Mouse (Mus musculus) spleen, embryonic (tissue): ENCODE data around the gene Myof.

Experiments used
- CTCF ChIA-PET: fragments of 350-600 bp; sonication (Branson Sonifier 250); formaldehyde crosslinking; loops from one replicate; lab custom pipeline; 2022; lab: Charles Lee

Gene Myof

GRCm38 (mm10) chr19:38004809-38005380 is 38.5 kb downstream of the Myof start:
- CTCF ChIA-PET = no interaction called here

- CTCF ChIA-PET = no interaction called here
These were observed 39.5 kb downstream of the Myof start for GRCm38 (mm10) chr19:38003671-38004521.

- CTCF ChIA-PET = no interaction called here
These were observed 40.6 kb downstream of the Myof start for GRCm38 (mm10) chr19:38002816-38003215.

- CTCF ChIA-PET = no interaction called here
These were observed 42.4 kb downstream of the Myof start for GRCm38 (mm10) chr19:38000990-38001389.

- CTCF ChIA-PET = interaction anchor here (0.5 to 0.6 kb wide), 2 partner anchors 20 kb away, joined by 3 to 11 read pairs; no protein-coding TSS in a partner anchor
These were observed 43.4 kb downstream of the Myof start for GRCm38 (mm10) chr19:37999941-38000340.

GRCm38 (mm10) chr19:37994301-37994700 is 49.1 kb downstream of the Myof start:
- CTCF ChIA-PET = no interaction called here

- CTCF ChIA-PET = no interaction called here
These were observed 51.2 kb downstream of the Myof start for GRCm38 (mm10) chr19:37992184-37992554.

- CTCF ChIA-PET = interaction anchor here (0.7 kb wide), 1 partner anchor 25 kb away, joined by 3 read pairs; no protein-coding TSS in a partner anchor
These were observed 51.8 kb downstream of the Myof start for GRCm38 (mm10) chr19:37991399-37992183.

- CTCF ChIA-PET = no interaction called here
These were observed 53.4 kb downstream of the Myof start for GRCm38 (mm10) chr19:37989971-37990370.

- CTCF ChIA-PET = no interaction called here
These were observed 55.2 kb downstream of the Myof start for GRCm38 (mm10) chr19:37988156-37988555.

GRCm38 (mm10) chr19:37985730-37986129 is 57.6 kb downstream of the Myof start:
- CTCF ChIA-PET = no interaction called here

GRCm38 (mm10) chr19:37975951-37976350 is 67.4 kb downstream of the Myof start:
- CTCF ChIA-PET = no interaction called here

GRCm38 (mm10) chr19:37970571-37970970 is 72.8 kb downstream of the Myof start:
- CTCF ChIA-PET = no interaction called here

- CTCF ChIA-PET = no interaction called here
These were observed 73.4 kb downstream of the Myof start for GRCm38 (mm10) chr19:37970004-37970403.

GRCm38 (mm10) chr19:37965828-37966227 is 77.5 kb downstream of the Myof start:
- CTCF ChIA-PET = no interaction called here

GRCm38 (mm10) chr19:37963421-37963820 is 80.0 kb downstream of the Myof start:
- CTCF ChIA-PET = no interaction called here

GRCm38 (mm10) chr19:37960791-37961190 is 82.6 kb downstream of the Myof start:
- CTCF ChIA-PET = no interaction called here

- CTCF ChIA-PET = interaction anchor here (0.5 kb wide), 1 partner anchor 878 kb away, joined by 5 read pairs; no protein-coding TSS in a partner anchor
These were observed 83.7 kb downstream of the Myof start for GRCm38 (mm10) chr19:37959543-37960215.

GRCm38 (mm10) chr19:37959076-37959475 is 84.3 kb downstream of the Myof start:
- CTCF ChIA-PET = interaction anchor here (0.5 kb wide), 1 partner anchor 879 kb away, joined by 5 read pairs; no protein-coding TSS in a partner anchor

- CTCF ChIA-PET = interaction anchor here (1.8 kb wide), 1 partner anchor 70 kb away, joined by 4 read pairs; no protein-coding TSS in a partner anchor
These were observed 86.1 kb downstream of the Myof start for GRCm38 (mm10) chr19:37957256-37957655.

GRCm38 (mm10) chr19:37956006-37956405 is 87.4 kb downstream of the Myof start:
- CTCF ChIA-PET = interaction anchor here (1.3 to 1.9 kb wide), 2 partner anchors 86 to 88 kb away, joined by 3 to 6 read pairs; partner anchors contain the start of gene Myof
